Mouse (Mus musculus): ENCODE results near the gene Pgm1. TPM values are rescaled to one million over a fixed set of nuclear protein-coding genes. Genes with fewer than 3 reads are reported as not detected.

The Pgm1 gene
- polyA plus RNA-seq, 1 experiment from 2014 or later = 76.3 TPM

GRCm38 (mm10) chr4:99929613-99930517 lies 651 bp downstream of the Pgm1 start, which contains the start of gene Itgb3bp:
TSS of gene Itgb3bp (minus strand) at chr4:99929813.
- H3K4me2 ChIP-seq (replicated peaks; ENCODE audit: low read depth, low read length) = peak within 1 kb of the TSS; percentile 93
- TF ChIP-seq EP300 (IDR thresholded peaks at IDR 0.05) (no peak), CTCF (IDR thresholded peaks at IDR 0.05) (no peak)
- peaks cover 3% of the 10 kb centered on the region; the same call in 1 of the 2 replicates for H3K4me1 ChIP-seq (ENCODE audit: insufficient read depth, low read depth, low read length)
- WGBS = 1% methylated on average over 51 of the region's 57 CpGs
- DNase-seq (ENCODE audit: low spot score) = peak; percentile 79
- peak within 1 kb of the TSS; percentile 92 for H3K27ac ChIP-seq (ENCODE audit: low read length)
- H3K27me3 ChIP-seq (replicated peaks; ENCODE audit: insufficient read depth, low read length) = no peaks in the 10 kb centered on the region
- H3K36me3 ChIP-seq (ENCODE audit: insufficient read depth, low read length) = no peaks in the 10 kb centered on the region
- H3K9ac ChIP-seq (replicated peaks; ENCODE audit: low read depth) = peak within 1 kb of the TSS; percentile 48; the same call in 1 of the 2 replicates
- H3K9me3 ChIP-seq (ENCODE audit: low read length) = no peaks in the 10 kb centered on the region
- peak; percentile 85 for ATAC-seq
- H3K4me3 ChIP-seq (ENCODE audit: low read depth, low read length) = peak within 1 kb of the TSS; percentile 64

DNA sequence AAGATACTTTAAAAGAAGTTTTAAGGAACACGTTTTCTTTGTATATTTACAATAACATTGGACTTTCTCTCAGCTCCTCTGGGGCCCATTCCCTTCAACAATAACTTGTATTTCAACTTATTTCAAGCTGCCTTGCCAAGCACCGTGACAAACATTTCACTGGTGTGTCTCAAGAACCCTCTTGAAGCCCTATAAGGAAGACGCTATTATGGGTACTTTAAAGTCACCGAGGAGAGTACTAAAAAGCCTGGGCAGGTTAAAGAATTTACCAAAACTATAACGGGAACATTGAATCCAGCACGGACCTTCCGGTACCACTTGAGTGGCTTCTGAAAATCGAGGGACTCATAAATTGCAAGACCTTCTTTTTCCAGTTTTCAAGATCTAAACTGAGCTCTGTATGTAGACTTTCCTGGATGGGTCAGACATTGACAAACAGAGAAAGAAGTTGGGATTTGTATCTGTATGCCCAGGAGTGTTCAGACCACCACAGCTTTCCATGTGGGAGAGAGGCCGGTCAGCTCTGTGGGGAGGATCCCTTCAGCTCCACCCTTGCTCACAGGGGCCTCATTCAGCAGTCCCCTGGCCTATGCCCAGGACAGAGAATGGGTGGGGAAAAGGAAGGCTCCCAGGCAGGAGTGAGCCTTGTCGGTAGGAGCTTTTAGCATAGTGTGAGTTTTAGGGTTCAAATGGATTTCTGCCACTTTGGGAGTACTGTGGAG lies 1.5 kb downstream of the Pgm1 start:
- peak; percentile 54 for ATAC-seq
- Histone ChIP-seq H3K4me3 (ENCODE audit: low read depth, low read length) (peak overlapping the region; percentile 64; the same call in 1 of the 2 replicates), H3K4me1 (ENCODE audit: insufficient read depth, low read depth, low read length) (peaks cover 3% of the 10 kb centered on the region; the same call in 1 of the 2 replicates), H3K27me3 (replicated peaks; ENCODE audit: insufficient read depth, low read length) (no peaks in the 10 kb centered on the region), H3K27ac (ENCODE audit: low read length) (peak overlapping the region; percentile 92), H3K36me3 (ENCODE audit: insufficient read depth, low read length) (no peaks in the 10 kb centered on the region), H3K9me3 (ENCODE audit: low read length) (no peaks in the 10 kb centered on the region), H3K9ac (replicated peaks; ENCODE audit: low read depth) (no peak overlapping the region), H3K4me2 (replicated peaks; ENCODE audit: low read depth, low read length) (peak overlapping the region; percentile 93)
- 38% methylated on average over 10 of the region's 10 CpGs for WGBS
- DNase-seq (ENCODE audit: low spot score) = peak; percentile 82
- no peak for TF ChIP-seq CTCF (IDR thresholded peaks at IDR 0.05)
- TF ChIP-seq EP300 (IDR thresholded peaks at IDR 0.05) = peak; percentile 59; the same call in 1 of the 2 replicates

DNA sequence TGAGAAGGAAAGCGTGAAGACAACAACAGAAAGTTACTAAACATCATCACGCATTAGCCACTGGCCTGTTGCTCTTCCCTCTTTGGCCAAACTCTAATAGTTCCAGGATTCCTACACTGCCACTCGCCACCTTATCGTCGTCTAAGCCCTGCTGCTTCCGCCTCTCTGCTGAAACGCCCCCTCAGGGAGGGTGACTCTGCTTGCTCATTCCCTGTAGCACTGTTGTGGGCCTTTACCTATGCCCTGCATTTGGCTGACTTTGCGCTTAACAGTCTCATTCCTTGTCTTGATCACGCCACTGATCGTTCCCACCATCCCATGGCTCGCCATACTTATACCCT lies 2.0 kb downstream of the Pgm1 start:
- H3K9me3 ChIP-seq (ENCODE audit: low read length) = no peaks in the 10 kb centered on the region
- peak overlapping the region; percentile 92 for H3K27ac ChIP-seq (ENCODE audit: low read length)
- no peaks in the 10 kb centered on the region for H3K27me3 ChIP-seq (replicated peaks; ENCODE audit: insufficient read depth, low read length)
- H3K36me3 ChIP-seq (ENCODE audit: insufficient read depth, low read length) = no peaks in the 10 kb centered on the region
- TF ChIP-seq EP300 (IDR thresholded peaks at IDR 0.05) (no peak), CTCF (IDR thresholded peaks at IDR 0.05) (no peak)
- DNase-seq (ENCODE audit: low spot score) (peak; percentile 33), ATAC-seq (no peak)
- H3K4me3 ChIP-seq (ENCODE audit: low read depth, low read length) = peak overlapping the region; percentile 64; the same call in 1 of the 2 replicates
- peaks cover 3% of the 10 kb centered on the region; the same call in 1 of the 2 replicates for H3K4me1 ChIP-seq (ENCODE audit: insufficient read depth, low read depth, low read length)
- H3K4me2 ChIP-seq (replicated peaks; ENCODE audit: low read depth, low read length) = peak overlapping the region; percentile 93
- 68% methylated on average over 11 of the region's 11 CpGs for WGBS
- no peak overlapping the region for H3K9ac ChIP-seq (replicated peaks; ENCODE audit: low read depth)

- Histone ChIP-seq H3K4me3 (ENCODE audit: low read depth, low read length) (no peak overlapping the region), H3K9ac (replicated peaks; ENCODE audit: low read depth) (no peak overlapping the region), H3K9me3 (ENCODE audit: low read length) (no peaks in the 10 kb centered on the region), H3K4me2 (replicated peaks; ENCODE audit: low read depth, low read length) (peak overlapping the region; percentile 93; the same call in 1 of the 2 replicates), H3K27ac (ENCODE audit: low read length) (peak overlapping the region; percentile 92; the same call in 1 of the 2 replicates), H3K4me1 (ENCODE audit: insufficient read depth, low read depth, low read length) (peaks cover 3% of the 10 kb centered on the region; the same call in 1 of the 2 replicates), H3K36me3 (ENCODE audit: insufficient read depth, low read length) (no peaks in the 10 kb centered on the region), H3K27me3 (replicated peaks; ENCODE audit: insufficient read depth, low read length) (no peaks in the 10 kb centered on the region)
- WGBS = 80% methylated on average over 4 of the region's 4 CpGs
- ATAC-seq = no peak
- TF ChIP-seq CTCF (IDR thresholded peaks at IDR 0.05) (no peak), EP300 (IDR thresholded peaks at IDR 0.05) (no peak)
- DNase-seq (ENCODE audit: low spot score) = no peak
These were observed 2.6 kb downstream of the Pgm1 start for GRCm38 (mm10) chr4:99931807-99932206.

GRCm38 (mm10) chr4:99934859-99935258 lies 5.6 kb downstream of the Pgm1 start:
- peak; percentile 44 for DNase-seq (ENCODE audit: low spot score)
- Histone ChIP-seq H3K36me3 (ENCODE audit: insufficient read depth, low read length) (no peaks in the 10 kb centered on the region), H3K4me2 (replicated peaks; ENCODE audit: low read depth, low read length) (no peak overlapping the region), H3K27ac (ENCODE audit: low read length) (no peak overlapping the region), H3K4me3 (ENCODE audit: low read depth, low read length) (no peak overlapping the region), H3K4me1 (ENCODE audit: insufficient read depth, low read depth, low read length) (peaks cover 3% of the 10 kb centered on the region; the same call in 1 of the 2 replicates), H3K9me3 (ENCODE audit: low read length) (no peaks in the 10 kb centered on the region), H3K27me3 (replicated peaks; ENCODE audit: insufficient read depth, low read length) (no peaks in the 10 kb centered on the region), H3K9ac (replicated peaks; ENCODE audit: low read depth) (no peak overlapping the region)
- WGBS = 73% methylated on average over 7 of the region's 7 CpGs
- TF ChIP-seq EP300 (IDR thresholded peaks at IDR 0.05) = no peak
- no peak for TF ChIP-seq CTCF (IDR thresholded peaks at IDR 0.05)
- ATAC-seq = no peak

DNA sequence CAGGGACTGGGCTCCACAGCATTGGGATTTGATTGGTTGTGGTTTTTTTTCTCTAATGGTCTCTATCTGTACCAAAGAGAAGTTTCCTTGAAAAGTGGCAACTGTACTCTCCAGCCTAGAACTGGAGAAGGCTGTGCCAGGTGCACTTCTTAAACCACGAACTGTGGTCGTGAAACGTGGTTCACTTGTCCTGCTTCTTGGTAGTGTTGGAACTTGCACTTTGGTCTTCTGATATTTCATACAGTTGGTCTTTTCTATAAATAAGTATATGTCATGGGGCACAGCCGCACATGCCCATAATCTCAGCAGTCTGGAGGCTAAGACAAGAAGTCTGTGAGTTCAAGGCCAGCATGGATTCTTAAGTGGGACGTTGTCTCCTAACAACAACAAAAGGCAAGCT lies 7.1 kb downstream of the Pgm1 start:
- no peak overlapping the region for H3K9ac ChIP-seq (replicated peaks; ENCODE audit: low read depth)
- H3K27ac ChIP-seq (ENCODE audit: low read length) = no peak overlapping the region
- H3K4me2 ChIP-seq (replicated peaks; ENCODE audit: low read depth, low read length) = no peak overlapping the region
- H3K27me3 ChIP-seq (replicated peaks; ENCODE audit: insufficient read depth, low read length) = no peaks in the 10 kb centered on the region
- no peak for ATAC-seq
- peaks cover 4% of the 10 kb centered on the region; the same call in 1 of the 2 replicates for H3K4me1 ChIP-seq (ENCODE audit: insufficient read depth, low read depth, low read length)
- H3K36me3 ChIP-seq (ENCODE audit: insufficient read depth, low read length) = no peaks in the 10 kb centered on the region
- H3K4me3 ChIP-seq (ENCODE audit: low read depth, low read length) = no peak overlapping the region
- WGBS = 90% methylated on average over 5 of the region's 5 CpGs
- no peak for DNase-seq (ENCODE audit: low spot score)
- H3K9me3 ChIP-seq (ENCODE audit: low read length) = no peaks in the 10 kb centered on the region
- no peak for TF ChIP-seq CTCF (IDR thresholded peaks at IDR 0.05)
- no peak for TF ChIP-seq EP300 (IDR thresholded peaks at IDR 0.05)
